Mouse (Mus musculus): ENCODE measurements around the gene Zcwpw1. TPM values are rescaled to one million over a fixed set of nuclear protein-coding genes. Genes with fewer than 3 reads are reported as not detected.

Gene Zcwpw1
- polyA plus RNA-seq, 1 experiment from 2014 or later, result 2.7 TPM

DNA sequence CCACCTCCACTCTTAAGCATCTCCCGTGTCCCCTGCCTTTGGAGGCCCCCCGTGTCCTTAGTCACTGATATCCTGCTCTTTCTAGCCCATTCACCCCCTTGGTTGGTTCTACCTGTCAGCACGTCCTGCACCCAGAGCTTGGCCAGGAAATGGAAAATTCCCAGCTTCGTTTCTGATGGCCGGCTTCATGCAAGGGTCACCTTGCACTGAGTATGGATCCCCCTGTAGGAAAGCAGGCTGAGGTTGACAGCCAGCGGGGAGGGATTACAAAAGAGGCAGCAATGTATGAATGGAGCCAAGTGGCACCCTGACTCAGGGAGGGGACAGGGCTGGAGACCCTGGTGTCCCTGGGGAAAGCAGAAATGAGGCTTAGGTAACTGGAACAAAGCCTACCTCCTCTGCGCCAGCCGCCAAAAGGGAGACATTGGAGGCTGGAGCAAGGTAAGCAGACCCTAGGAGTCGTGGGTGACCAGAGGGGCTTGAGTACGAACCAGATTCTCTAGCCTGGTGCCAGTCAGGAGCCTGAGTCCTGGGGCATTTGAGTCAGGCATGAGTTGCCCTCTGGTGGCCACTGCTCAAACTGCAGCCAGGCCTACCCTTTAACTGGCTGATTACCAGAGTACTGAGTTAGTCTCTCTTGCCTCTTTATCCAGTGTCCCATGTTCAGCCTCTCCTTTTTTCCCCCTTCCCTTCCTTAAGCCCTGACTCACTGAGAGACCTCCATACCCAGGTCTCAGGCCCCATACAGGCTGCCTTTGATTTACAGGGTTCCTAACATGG, 30.5 kb upstream of the Zcwpw1 start:
- Histone ChIP-seq H3K4me3 (ENCODE audit: low read depth, low read length) (no peak overlapping the region), H3K27ac (replicated peaks) (no peak overlapping the region), H3K27me3 (ENCODE audit: control insufficient read depth, insufficient read depth, low read length) (no peaks in the 10 kb centered on the region), H3K4me2 (replicated peaks; ENCODE audit: low read depth) (no peak overlapping the region), H3K36me3 (ENCODE audit: control insufficient read depth, insufficient read depth, low read length) (peaks cover 27% of the 10 kb centered on the region), H3K9me3 (ENCODE audit: control insufficient read depth, low read length) (no peaks in the 10 kb centered on the region), H3K9ac (ENCODE audit: low read length) (no peak overlapping the region), H3K4me1 (replicated peaks; ENCODE audit: control insufficient read depth, insufficient read depth) (0 out of 2 replicates have a peak, but pooled peaks cover 2% of the 10 kb centered on the region)
- DNase-seq (ENCODE audit: low spot score) (peak; percentile 89), ATAC-seq (ENCODE audit: low FRiP score, low TSS enrichment) (peak; percentile 45)
- WGBS, result 48% methylated on average over 10 of the region's 10 CpGs
- peak; percentile 95 for TF ChIP-seq CTCF (IDR thresholded peaks at IDR 0.05; ENCODE audit: low read depth)
- TF ChIP-seq EP300 (optimal IDR thresholded peaks at IDR 0.05), result no peak

DNA sequence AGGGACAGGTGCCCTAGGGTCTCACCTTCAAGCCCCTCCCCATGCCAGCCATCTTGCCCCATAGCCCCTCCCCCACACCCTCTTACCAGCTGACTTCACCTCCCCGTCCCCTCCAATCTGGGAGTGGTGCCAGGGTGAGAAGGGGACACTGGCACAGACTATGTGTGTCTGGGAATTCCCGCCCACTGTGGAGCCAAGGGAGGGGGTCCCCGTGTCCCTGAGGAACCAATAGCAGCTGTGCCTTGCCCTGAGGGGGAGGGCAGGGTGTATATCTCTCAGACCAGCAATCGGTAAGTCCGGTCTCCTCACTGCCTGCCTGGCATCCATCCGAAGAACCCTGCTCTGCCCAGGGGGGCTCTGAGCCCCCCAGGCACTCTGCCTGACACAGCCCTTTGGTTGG, 29.7 kb upstream of the Zcwpw1 start:
- H3K27me3 ChIP-seq (ENCODE audit: control insufficient read depth, insufficient read depth, low read length), result no peaks in the 10 kb centered on the region
- no peak overlapping the region for H3K4me3 ChIP-seq (ENCODE audit: low read depth, low read length)
- no peak overlapping the region for H3K4me2 ChIP-seq (replicated peaks; ENCODE audit: low read depth)
- no peak overlapping the region for H3K27ac ChIP-seq (replicated peaks)
- WGBS, result 83% methylated on average over 6 of the region's 6 CpGs
- no peak overlapping the region for H3K9ac ChIP-seq (ENCODE audit: low read length)
- peaks cover 22% of the 10 kb centered on the region for H3K36me3 ChIP-seq (ENCODE audit: control insufficient read depth, insufficient read depth, low read length)
- ATAC-seq (ENCODE audit: low FRiP score, low TSS enrichment) (no peak), DNase-seq (ENCODE audit: low spot score) (no peak)
- no peaks in the 10 kb centered on the region for H3K9me3 ChIP-seq (ENCODE audit: control insufficient read depth, low read length)
- TF ChIP-seq CTCF (IDR thresholded peaks at IDR 0.05; ENCODE audit: low read depth), result no peak
- no peak for TF ChIP-seq EP300 (optimal IDR thresholded peaks at IDR 0.05)
- 0 out of 2 replicates have a peak, but pooled peaks cover 2% of the 10 kb centered on the region for H3K4me1 ChIP-seq (replicated peaks; ENCODE audit: control insufficient read depth, insufficient read depth)

DNA sequence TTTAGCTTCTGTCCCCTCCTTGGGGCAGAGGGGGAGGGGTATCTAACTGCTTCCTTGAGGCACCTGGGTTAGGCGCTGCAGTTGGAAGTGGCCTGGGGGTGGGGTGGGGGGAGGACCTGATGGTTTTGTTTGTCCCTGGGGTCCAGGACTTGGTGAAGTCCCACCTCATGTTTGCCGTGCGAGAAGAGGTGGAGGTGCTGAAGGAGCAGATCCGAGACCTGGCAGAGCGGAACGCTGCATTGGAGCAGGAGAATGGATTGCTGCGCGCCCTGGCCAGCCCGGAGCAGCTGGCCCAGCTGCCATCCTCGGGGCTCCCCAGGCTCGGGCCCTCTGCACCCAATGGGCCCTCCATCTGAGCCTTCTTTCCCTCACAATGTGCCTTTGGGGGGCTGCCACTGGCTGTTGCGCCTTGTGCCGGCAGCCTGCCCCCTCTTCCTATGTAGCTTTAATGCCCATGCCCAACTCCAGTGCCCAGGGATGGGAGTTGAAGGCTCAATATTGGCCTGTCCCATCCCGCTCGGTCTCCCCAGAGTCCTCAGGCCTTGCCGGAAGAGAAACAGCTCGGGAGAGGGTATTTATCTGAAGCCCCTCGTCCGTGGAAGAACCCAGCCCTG, 28.6 kb upstream of the Zcwpw1 start:
- Histone ChIP-seq H3K4me3 (ENCODE audit: low read depth, low read length) (no peak overlapping the region), H3K9me3 (ENCODE audit: control insufficient read depth, low read length) (no peaks in the 10 kb centered on the region), H3K27ac (replicated peaks) (peak overlapping the region; percentile 65), H3K4me2 (replicated peaks; ENCODE audit: low read depth) (no peak overlapping the region), H3K4me1 (replicated peaks; ENCODE audit: control insufficient read depth, insufficient read depth) (no peaks in the 10 kb centered on the region), H3K27me3 (ENCODE audit: control insufficient read depth, insufficient read depth, low read length) (no peaks in the 10 kb centered on the region), H3K36me3 (ENCODE audit: control insufficient read depth, insufficient read depth, low read length) (peaks cover 18% of the 10 kb centered on the region), H3K9ac (ENCODE audit: low read length) (no peak overlapping the region)
- WGBS, result 88% methylated on average over 19 of the region's 19 CpGs
- DNase-seq (ENCODE audit: low spot score) (no peak), ATAC-seq (ENCODE audit: low FRiP score, low TSS enrichment) (no peak)
- TF ChIP-seq EP300 (optimal IDR thresholded peaks at IDR 0.05) (no peak), CTCF (IDR thresholded peaks at IDR 0.05; ENCODE audit: low read depth) (no peak)

DNA sequence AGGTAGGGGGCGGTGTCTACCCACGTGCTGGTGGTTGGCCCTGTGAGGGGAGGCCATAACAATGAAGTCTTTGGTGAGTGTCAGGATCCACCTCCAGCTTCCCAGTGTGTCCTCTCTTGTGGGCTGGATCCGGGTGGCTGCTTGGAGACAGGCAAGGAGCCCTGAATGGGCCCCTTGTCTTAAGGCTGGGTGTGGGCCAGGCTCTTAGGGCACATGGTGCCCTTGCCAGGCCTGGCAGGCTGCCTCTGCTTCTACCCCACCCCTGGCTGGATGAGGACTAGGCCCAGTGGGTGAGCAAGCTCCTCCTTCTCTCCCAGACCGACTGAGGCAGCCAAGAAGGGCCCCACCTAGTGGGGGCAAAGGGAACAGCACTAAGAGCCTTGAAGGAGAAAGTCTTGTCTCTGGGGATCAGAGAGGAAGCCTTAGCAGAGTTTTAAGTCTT, 27.6 kb upstream of the Zcwpw1 start:
- peak; percentile 89 for ATAC-seq (ENCODE audit: low FRiP score, low TSS enrichment)
- Histone ChIP-seq H3K9me3 (ENCODE audit: control insufficient read depth, low read length) (no peaks in the 10 kb centered on the region), H3K27me3 (ENCODE audit: control insufficient read depth, insufficient read depth, low read length) (no peaks in the 10 kb centered on the region), H3K4me2 (replicated peaks; ENCODE audit: low read depth) (no peak overlapping the region), H3K27ac (replicated peaks) (peak overlapping the region; percentile 65), H3K9ac (ENCODE audit: low read length) (0 out of 2 replicates have a peak overlapping the region, but pooled peaks have one; percentile 18), H3K36me3 (ENCODE audit: control insufficient read depth, insufficient read depth, low read length) (peaks cover 18% of the 10 kb centered on the region), H3K4me1 (replicated peaks; ENCODE audit: control insufficient read depth, insufficient read depth) (no peaks in the 10 kb centered on the region), H3K4me3 (ENCODE audit: low read depth, low read length) (no peak overlapping the region)
- DNase-seq (ENCODE audit: low spot score), result peak; percentile 89
- TF ChIP-seq EP300 (optimal IDR thresholded peaks at IDR 0.05), result no peak
- peak; percentile 92 for TF ChIP-seq CTCF (IDR thresholded peaks at IDR 0.05; ENCODE audit: low read depth)
- 30% methylated on average over 4 of the region's 4 CpGs for WGBS

DNA sequence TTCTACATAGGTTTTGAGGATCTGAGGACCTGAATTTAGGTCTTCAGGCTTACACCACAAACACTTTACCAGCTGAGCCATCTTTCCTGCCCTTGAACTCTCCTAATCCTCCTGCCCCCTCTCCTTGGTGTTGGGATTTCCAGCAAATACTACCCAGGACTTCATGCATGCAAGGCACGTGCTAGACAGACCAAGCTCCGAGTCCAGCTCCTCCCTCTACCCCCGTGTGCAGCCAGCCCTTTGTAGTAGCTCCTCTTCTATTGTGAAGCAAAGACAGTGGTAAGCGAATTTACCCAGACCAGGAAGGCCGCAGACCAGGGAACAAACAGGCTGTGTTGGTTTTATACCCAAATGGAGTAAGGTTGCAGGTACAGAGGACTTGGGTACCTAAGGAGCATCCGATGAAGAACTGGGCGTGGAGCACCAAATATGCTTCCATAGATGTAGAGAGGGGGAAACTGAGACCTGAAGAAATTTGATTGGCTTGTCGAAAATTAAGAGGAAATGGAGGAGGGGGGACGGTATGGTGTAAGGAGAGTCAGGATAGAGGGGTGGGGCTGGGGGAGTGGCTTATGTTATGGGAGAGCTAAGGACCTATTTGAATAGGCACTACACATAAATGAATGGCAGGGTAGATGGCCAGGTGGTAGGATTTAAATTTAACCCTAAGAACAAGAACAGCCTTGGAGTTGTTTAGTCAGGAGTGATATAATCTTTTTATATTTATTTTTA, 22.8 kb upstream of the Zcwpw1 start:
- TF ChIP-seq EP300 (optimal IDR thresholded peaks at IDR 0.05) (no peak), CTCF (IDR thresholded peaks at IDR 0.05; ENCODE audit: low read depth) (no peak)
- ATAC-seq (ENCODE audit: low FRiP score, low TSS enrichment) (no peak), DNase-seq (ENCODE audit: low spot score) (no peak)
- Histone ChIP-seq H3K36me3 (ENCODE audit: control insufficient read depth, insufficient read depth, low read length) (no peaks in the 10 kb centered on the region), H3K9me3 (ENCODE audit: control insufficient read depth, low read length) (no peaks in the 10 kb centered on the region), H3K27ac (replicated peaks) (no peak overlapping the region), H3K4me1 (replicated peaks; ENCODE audit: control insufficient read depth, insufficient read depth) (no peaks in the 10 kb centered on the region), H3K27me3 (ENCODE audit: control insufficient read depth, insufficient read depth, low read length) (no peaks in the 10 kb centered on the region), H3K4me2 (replicated peaks; ENCODE audit: low read depth) (no peak overlapping the region), H3K4me3 (ENCODE audit: low read depth, low read length) (no peak overlapping the region), H3K9ac (ENCODE audit: low read length) (no peak overlapping the region)
- 58% methylated on average over 9 of the region's 9 CpGs for WGBS
